Mouse (Mus musculus) adrenal gland, postnatal 25 days (tissue): Measurements from ENCODE around the gene Dab2. TPM values are rescaled to one million over a fixed set of nuclear protein-coding genes. Genes with fewer than 3 reads are reported as not detected.

Experiments
- DNase-seq: peaks from one replicate; pipeline ENCODE4 v3.0.0; 2021; ENCODE audit warnings: mixed read lengths
- long read RNA-seq: library from polyadenylated mRNA; stranded (forward); transcript quantifications from one replicate; pipeline ENCODE4 v2.0.0, GENCODE M21; 2021
- total RNA-seq: library from RNA; stranded (reverse); gene quantifications from 2 replicates; pipeline ENCODE4 v1.2.3, GENCODE M21; 2021

Dab2 gene
- 416 and 485 TPM in 2 replicates for total RNA-seq
- long read RNA-seq, full-length matches to known transcripts = 19 of 48 reads
- long read RNA-seq, partial matches to known transcripts = 17 of 48 reads
- long read RNA-seq, other reads (novel, unspliced or antisense) = 12 of 48 reads

GRCm38 (mm10) chr15:6299554-6299953, at the start of gene Dab2:
Gene Dab2, plus strand, starts transcription at chr15:6299788.
- DNase-seq = no peak

GRCm38 (mm10) chr15:6253471-6253870, 46.1 kb upstream of the Dab2 start:
- no peak for DNase-seq

DNA sequence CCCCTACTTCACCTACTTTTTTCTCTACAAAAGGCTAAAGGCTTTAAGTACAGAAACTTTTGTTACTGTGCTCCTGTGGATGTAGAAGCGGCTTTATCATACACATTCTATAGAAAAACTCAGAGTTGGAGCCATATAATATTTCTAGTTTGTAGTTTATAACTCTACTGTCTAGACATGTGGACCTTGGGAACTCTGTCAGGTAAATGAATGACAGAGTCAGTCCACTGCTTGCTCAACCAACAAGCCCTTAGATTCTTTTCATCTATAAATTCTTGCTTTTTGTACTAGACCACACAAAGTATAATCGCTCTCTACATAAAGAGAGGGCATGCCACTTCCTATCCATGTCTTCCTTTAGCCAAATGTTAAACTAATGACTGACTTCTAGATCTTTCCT, 45.2 kb upstream of the Dab2 start:
- no peak for DNase-seq

GRCm38 (mm10) chr15:6257049-6257448, 42.5 kb upstream of the Dab2 start:
- DNase-seq = no peak

GRCm38 (mm10) chr15:6259957-6260740, 39.4 kb upstream of the Dab2 start:
- no peak for DNase-seq

DNA sequence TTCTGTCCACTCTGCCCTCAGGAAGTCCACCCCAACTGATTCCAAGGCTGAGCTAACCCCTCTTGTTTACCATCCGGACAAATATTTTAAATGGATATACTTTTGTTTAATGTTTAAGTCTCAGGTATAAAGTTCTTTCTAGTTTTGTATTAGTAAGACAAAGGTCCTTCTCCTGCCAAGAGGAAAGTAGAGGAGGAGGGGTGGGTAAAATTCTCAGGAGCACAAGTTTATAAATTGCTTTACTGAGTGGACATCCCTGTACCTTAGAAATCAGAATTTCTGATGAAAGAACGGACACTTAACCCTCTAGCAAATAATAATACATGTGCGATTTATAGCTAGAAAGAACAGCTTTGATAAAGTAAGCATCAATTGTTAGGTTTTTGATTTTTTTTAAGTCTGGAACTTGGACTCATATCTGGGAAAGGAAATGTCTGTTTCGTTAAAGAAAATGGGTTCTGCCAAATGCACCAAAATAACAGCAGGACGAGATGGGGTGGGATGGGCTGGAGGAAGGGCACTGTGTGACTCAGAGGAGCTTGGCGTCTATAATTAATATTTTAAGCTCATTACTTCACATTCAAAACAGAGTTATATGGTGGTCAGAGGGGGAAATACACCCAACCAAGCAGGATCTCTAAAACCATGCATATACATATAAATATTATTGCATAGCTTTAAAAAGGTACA, 38.7 kb upstream of the Dab2 start:
- DNase-seq = no peak

DNA sequence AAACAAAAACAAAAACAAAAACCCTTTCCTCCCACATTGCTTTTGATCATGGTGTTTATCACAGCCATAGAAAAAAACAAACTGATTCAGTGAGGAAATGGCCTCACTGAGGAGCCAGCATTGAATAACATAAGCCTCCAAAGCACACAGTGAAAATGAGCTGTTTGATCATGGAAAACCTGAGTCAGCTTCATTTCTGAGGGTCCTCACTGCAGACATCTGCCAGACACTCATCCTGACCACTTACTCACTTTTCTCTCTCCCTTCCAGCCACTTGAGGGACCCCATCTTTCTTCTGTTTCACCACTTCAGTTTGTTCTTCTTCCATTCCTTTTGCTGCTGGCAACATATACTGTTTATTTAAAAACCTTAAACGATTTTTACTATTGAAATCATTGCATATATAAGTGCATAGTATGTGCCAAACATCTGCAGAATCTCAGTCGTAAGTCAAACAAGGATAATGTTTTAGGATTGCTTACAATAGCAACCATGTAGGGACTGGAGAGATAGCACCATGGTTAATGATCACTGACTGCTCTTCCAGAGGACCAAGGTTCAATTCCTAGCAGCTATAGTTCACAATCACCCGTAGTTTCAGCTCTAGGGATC, 32.3 kb upstream of the Dab2 start:
- DNase-seq = no peak

GRCm38 (mm10) chr15:6278606-6279468, 20.8 kb upstream of the Dab2 start:
- DNase-seq = no peak

DNA sequence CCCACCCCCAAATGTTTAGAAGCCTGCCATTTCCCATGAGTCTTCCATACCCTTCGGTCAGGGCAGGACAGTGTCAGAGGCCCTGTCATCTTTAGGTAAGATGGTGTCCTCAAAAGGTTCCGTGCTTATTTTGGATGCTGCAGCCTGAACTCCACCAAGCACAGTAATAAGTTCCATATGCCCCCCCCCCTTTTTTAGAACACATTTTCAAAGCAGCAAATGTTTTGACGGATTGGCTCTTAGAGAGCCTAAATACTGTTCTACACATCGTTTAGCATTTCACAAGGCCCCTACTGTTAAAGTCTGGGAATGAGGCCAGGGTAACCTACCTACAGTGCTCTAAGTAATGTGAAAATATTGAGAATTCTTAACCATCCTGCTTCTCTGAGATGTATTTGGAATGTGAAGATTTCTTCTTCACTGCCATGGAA, 19.6 kb upstream of the Dab2 start:
- no peak for DNase-seq

GRCm38 (mm10) chr15:6283249-6283648, 16.3 kb upstream of the Dab2 start:
- DNase-seq = no peak

GRCm38 (mm10) chr15:6296071-6296470, 3.5 kb upstream of the Dab2 start:
- no peak for DNase-seq

GRCm38 (mm10) chr15:6298726-6299125, 862 bp upstream of the Dab2 start:
- DNase-seq = no peak

GRCm38 (mm10) chr15:6302219-6302618, 2.6 kb downstream of the Dab2 start:
- no peak for DNase-seq

DNA sequence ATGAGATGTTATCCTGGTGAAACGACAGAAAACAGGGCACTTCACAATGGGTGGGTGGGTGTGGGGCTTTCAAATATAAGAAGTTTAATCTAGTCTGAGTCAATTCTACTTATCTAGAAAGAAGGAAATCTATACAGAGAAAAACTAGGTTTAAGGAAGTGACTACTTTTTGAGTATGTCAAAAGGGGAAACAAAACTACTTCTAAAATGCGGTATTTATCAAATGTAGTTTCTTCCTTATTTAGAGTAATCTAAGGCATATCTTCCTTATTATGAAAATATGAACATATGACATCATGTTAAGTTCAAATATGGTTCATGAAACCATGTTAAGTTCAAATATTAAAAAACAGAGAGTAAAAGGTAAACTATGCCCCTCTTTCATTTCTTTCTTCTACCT, 4.2 kb downstream of the Dab2 start:
- DNase-seq = no peak

DNA sequence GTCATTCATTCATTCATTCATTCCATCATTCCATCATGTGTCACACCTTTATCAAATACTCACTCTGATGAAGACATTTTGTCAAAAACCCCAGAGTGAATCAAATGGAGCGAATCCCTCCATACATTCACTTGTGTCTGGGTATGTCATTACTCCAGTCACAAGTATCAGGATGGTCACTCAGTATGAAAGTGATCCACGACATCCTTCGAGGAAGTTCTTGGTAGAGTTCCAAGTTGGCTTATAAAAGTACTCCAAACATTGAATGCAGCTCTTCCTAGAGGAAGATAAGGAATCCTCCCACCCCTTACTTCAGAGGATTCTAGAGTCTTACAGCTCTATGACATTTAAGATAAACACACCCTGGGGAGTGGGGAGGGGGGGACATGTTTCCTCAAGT, 10.0 kb downstream of the Dab2 start:
- DNase-seq = no peak

GRCm38 (mm10) chr15:6310417-6310816, 10.8 kb downstream of the Dab2 start:
- DNase-seq = no peak

DNA sequence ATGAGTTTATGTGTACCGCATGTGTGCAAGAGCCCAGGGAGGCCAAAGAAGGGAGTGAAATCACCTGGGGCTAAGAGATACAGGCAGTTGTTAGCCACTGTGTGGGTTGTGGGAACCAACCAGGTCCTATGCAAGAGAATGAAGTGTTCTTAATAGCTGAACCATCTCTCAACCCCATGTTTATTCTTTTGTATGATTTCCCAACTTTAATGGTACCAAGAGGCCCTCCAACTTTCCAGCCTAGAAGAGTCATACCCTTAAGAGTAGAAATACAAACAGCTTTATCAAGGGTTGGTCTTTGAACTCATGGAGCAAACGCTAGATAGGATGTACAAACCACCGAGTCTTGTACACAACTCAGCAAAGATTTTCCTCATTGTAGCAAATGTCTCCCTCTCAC, 12.8 kb downstream of the Dab2 start:
- DNase-seq = no peak

GRCm38 (mm10) chr15:6319352-6319751, 19.8 kb downstream of the Dab2 start:
- no peak for DNase-seq

GRCm38 (mm10) chr15:6320501-6320900, 20.9 kb downstream of the Dab2 start:
- DNase-seq = no peak

GRCm38 (mm10) chr15:6321263-6321662, 21.7 kb downstream of the Dab2 start:
- no peak for DNase-seq

GRCm38 (mm10) chr15:6322311-6322710, 22.7 kb downstream of the Dab2 start:
- DNase-seq = no peak

DNA sequence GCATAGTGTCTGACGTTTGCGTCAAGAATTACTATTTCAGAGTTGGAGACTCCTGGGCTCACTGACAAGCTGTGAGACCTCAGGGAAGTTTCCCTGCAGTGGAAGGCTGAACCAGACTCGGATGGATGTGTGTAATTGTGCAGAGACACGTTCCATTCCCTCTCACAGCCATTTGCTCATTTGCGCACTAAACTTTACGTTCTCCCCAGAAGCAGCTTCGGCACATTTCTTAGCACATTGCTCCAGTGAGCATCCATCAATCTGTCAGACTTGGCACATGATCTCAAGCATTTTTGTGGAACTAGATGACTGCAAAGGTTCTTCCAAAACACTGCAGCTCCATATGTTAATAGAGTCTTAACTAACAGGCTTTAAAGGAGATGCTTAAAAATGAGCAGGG, 24.0 kb downstream of the Dab2 start:
- no peak for DNase-seq
